Mouse (Mus musculus) kidney, embryonic 16.5 days (tissue): ENCODE results near the gene Aunip. TPM values are rescaled to one million over a fixed set of nuclear protein-coding genes. Genes with fewer than 3 reads are reported as not detected.

ENCODE experiments used
- ATAC-seq: fragments of 200-750 bp; cut with Nextera tagmentation; 2 replicates; pipeline ENCODE4 v1.8.0; 2017; ENCODE audit warnings: moderate TSS enrichment; ENCODE audit not compliant: low FRiP score, low TSS enrichment
- H3K27ac ChIP-seq: fragments of 300-500 bp; sonication (generic); 2 replicates; pipeline ENCODE4 v1.5.1; 2014; ENCODE audit warnings: low read length
- H3K27me3 ChIP-seq: fragments of 300-500 bp; sonication (generic); 2 replicates; pipeline ENCODE4 v1.6.1; 2014; ENCODE audit warnings: low read length, control low read depth, mixed read lengths; ENCODE audit not compliant: insufficient read depth
- H3K36me3 ChIP-seq: fragments of 300-500 bp; sonication (generic); 2 replicates; pipeline ENCODE4 v1.6.1; 2014; ENCODE audit warnings: low read length, control low read depth, mixed read lengths; ENCODE audit not compliant: insufficient read depth
- H3K4me1 ChIP-seq: fragments of 300-500 bp; sonication (generic); 2 replicates; pipeline ENCODE4 v1.6.1; 2014; ENCODE audit warnings: low read length, control low read depth, mixed read lengths; ENCODE audit not compliant: insufficient read depth
- H3K4me2 ChIP-seq: fragments of 300-500 bp; sonication (generic); replicated peaks from 2 replicates; pipeline ENCODE4 v1.6.1; 2014; ENCODE audit warnings: low read depth, low read length
- H3K4me3 ChIP-seq: fragments of 300-500 bp; sonication (generic); 2 replicates; pipeline ENCODE4 v1.5.1; 2014; ENCODE audit warnings: mild to moderate bottlenecking, low read length
- H3K9ac ChIP-seq: fragments of 300-500 bp; sonication (generic); replicated peaks from 2 replicates; pipeline ENCODE4 v1.6.1; 2014; ENCODE audit warnings: low read length
- H3K9me3 ChIP-seq: fragments of 300-500 bp; sonication (generic); 2 replicates; pipeline ENCODE4 v1.6.1; 2016; ENCODE audit warnings: low read length, control low read depth
- WGBS: fragments of 180-500 bp; shearing (Covaris S2); extraction: QIAGEN DNeasy Blood & Tissue Kit; methylation state at CpG from one replicate; pipeline ENCODE4 v1.1.7; 2014; 5-methylcytosine and 5-hydroxymethylcytosine counted together
- polyA plus RNA-seq: library from polyadenylated mRNA; unstranded; fragments of >200 nt; fragmentation: Nextera tagmentation; extraction: Ambion mirVana; gene quantifications from 2 replicates; pipeline ENCODE4 v1.2.1, GENCODE M21; 2015

Aunip gene
- polyA plus RNA-seq, 1 experiment from 2014 or later = 16.3 TPM

GRCm38 (mm10) chr4:134543261-134543660 lies 32.5 kb downstream of the Aunip start:
- Histone ChIP-seq H3K4me3 (no peak overlapping the region), H3K4me1 (peaks cover 13% of the 10 kb centered on the region), H3K9me3 (no peaks in the 10 kb centered on the region), H3K9ac (no peak overlapping the region), H3K4me2 (no peak overlapping the region), H3K27me3 (no peaks in the 10 kb centered on the region), H3K36me3 (peaks cover 60% of the 10 kb centered on the region), H3K27ac (no peak overlapping the region)
- peak; percentile 65 for ATAC-seq
- WGBS = 4% methylated on average over 5 of the region's 5 CpGs

GRCm38 (mm10) chr4:134546814-134547705 lies 36.3 kb downstream of the Aunip start:
- ATAC-seq = no peak
- Histone ChIP-seq H3K36me3 (peaks cover 47% of the 10 kb centered on the region), H3K27me3 (no peaks in the 10 kb centered on the region), H3K4me2 (no peak overlapping the region), H3K9ac (no peak overlapping the region), H3K9me3 (peaks cover 10% of the 10 kb centered on the region; the same call in 1 of the 2 replicates), H3K27ac (0 out of 2 replicates have a peak overlapping the region, but pooled peaks have one; percentile 6), H3K4me1 (peaks cover 23% of the 10 kb centered on the region), H3K4me3 (no peak overlapping the region)
- 52% methylated on average over 9 of the region's 9 CpGs for WGBS

DNA sequence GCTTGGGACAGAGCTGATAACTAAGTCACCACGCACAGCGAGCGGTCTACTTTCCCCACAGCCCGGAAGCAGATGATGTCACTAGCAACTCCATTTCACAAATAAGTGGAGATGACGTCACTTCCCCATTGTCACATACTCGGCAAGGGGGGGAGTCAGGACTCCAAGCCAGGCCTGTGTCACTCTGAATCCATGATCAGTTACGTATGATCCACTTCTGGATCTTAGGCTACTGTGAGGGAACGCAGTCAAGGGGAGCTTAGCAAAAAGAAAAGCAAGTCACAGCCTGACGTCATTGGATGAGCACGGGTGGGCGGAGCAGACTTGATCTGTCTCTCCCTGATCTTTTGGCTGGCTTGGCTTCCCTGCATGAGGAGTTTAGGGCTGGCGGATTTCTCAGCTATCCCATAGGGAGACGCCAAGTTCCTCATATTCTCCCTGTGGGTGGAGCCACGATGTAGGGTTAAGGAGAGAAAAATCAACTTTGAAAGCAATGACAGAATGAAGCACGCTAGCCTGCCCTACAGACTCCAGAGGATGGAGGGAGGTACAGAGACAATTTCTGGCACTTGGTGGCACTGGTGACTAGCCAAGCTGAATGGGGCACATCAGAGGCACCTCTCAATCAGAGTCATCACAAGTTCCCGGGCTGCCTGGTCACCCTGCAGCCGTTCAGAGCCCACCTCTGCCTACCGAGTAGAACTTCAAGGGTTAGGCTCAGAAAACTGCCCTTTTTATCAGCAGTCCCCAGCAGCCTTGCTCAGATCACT lies 37.6 kb downstream of the Aunip start:
- H3K9ac ChIP-seq = no peak overlapping the region

DNA sequence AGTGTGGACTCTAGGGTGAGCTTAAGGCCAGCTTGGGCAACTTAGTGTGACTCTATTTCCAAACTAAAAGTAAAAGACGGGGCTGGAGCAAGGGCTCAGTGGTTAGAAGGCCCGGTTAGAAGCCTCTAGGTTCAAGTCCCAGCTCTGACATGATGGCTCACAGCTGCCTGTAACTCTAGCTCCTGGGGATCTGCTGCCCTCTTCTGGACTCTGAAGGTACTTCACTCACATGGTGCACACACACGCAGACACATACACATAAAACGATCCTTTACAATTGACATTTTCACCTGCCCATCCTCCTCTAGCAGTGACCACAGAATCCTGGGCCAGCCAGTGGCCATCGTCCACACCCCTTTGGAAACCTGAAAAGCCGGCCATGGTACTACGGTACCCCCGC lies 39.1 kb downstream of the Aunip start:
- peaks cover 27% of the 10 kb centered on the region for H3K4me1 ChIP-seq
- no peak for ATAC-seq
- peaks cover 29% of the 10 kb centered on the region for H3K36me3 ChIP-seq
- WGBS = 99% methylated on average over 8 of the region's 8 CpGs
- no peak overlapping the region for H3K4me2 ChIP-seq
- H3K4me3 ChIP-seq = no peak overlapping the region
- peaks cover 10% of the 10 kb centered on the region; the same call in 1 of the 2 replicates for H3K9me3 ChIP-seq
- H3K9ac ChIP-seq = no peak overlapping the region
- no peaks in the 10 kb centered on the region for H3K27me3 ChIP-seq
- H3K27ac ChIP-seq = no peak overlapping the region

More for the DNA sequence above, 37.6 kb downstream of the Aunip start:
- no peak for ATAC-seq
- H3K36me3 ChIP-seq = peaks cover 37% of the 10 kb centered on the region
- peaks cover 27% of the 10 kb centered on the region for H3K4me1 ChIP-seq
- no peak overlapping the region for H3K27ac ChIP-seq
- H3K27me3 ChIP-seq = no peaks in the 10 kb centered on the region
- no peak overlapping the region for H3K4me3 ChIP-seq
- peaks cover 10% of the 10 kb centered on the region; the same call in 1 of the 2 replicates for H3K9me3 ChIP-seq
- H3K4me2 ChIP-seq = no peak overlapping the region
- WGBS = 61% methylated on average over 18 of the region's 18 CpGs

DNA sequence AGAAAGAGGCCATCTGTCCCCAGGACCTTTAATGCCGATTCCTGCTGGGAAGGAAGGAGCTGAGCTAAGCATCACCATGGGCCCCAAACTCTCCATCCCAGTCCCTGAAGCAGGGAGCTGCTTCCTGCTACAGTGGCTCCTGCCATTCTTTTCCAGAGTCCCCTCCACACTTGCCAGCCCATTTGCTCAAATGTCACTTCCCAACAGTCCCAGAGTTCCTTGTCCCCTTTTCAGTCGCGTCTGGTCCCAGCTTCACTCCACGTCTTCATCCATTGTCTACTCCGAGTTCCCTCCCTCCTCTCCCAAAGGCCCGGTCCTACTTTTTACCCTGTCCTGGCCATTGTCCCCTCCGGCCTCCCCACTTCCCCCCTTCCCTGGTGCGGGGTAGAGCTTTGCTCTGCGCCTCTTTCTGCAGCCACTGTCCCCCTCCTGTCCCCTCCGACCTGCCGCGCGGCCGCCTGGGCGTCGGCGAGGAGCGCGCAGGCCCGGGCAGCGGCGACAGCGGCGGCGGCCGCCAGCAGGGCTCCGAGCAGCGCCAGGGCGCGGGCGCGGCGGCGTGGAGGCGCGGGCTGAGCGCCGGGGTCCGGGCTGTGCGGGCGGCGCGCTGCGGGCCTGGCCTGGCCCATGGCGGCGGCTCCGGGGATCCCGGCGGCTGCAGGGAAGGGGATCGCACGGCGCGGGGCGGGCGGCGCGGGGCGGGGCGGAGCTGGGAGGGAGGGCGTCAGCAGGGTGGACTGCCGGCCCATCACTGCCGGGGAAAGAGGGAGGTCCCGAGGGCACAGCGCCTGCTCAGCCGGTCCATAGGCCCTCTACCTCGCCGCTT lies 40.9 kb downstream of the Aunip start, which contains the start of gene Selenon:
Gene Selenon, minus strand, starts transcription at position 673 of the 823 bp plus-strand sequence.
- Histone ChIP-seq H3K9me3 (peaks cover 10% of the 10 kb centered on the region; the same call in 1 of the 2 replicates), H3K4me1 (peaks cover 27% of the 10 kb centered on the region), H3K4me2 (peak within 1 kb of the TSS; percentile 75), H3K27ac (peak within 1 kb of the TSS; percentile 86), H3K4me3 (peak within 1 kb of the TSS; percentile 80), H3K27me3 (no peaks in the 10 kb centered on the region), H3K9ac (peak within 1 kb of the TSS; percentile 98), H3K36me3 (peaks cover 24% of the 10 kb centered on the region)
- peak; percentile 94 for ATAC-seq
- WGBS = under 1% methylated on average over 48 of the region's 67 CpGs

GRCm38 (mm10) chr4:134553631-134554030 lies 42.8 kb downstream of the Aunip start:
- 77% methylated on average over 1 of the region's 1 CpGs for WGBS
- no peak for ATAC-seq
- H3K27me3 ChIP-seq = no peaks in the 10 kb centered on the region

GRCm38 (mm10) chr4:134555956-134556580 lies 45.3 kb downstream of the Aunip start:
- Histone ChIP-seq H3K27ac (no peak overlapping the region), H3K4me2 (no peak overlapping the region), H3K9me3 (no peaks in the 10 kb centered on the region), H3K4me3 (no peak overlapping the region), H3K9ac (no peak overlapping the region), H3K36me3 (no peaks in the 10 kb centered on the region), H3K4me1 (peaks cover 14% of the 10 kb centered on the region), H3K27me3 (no peaks in the 10 kb centered on the region)
- ATAC-seq = no peak
- WGBS = 54% methylated on average over 8 of the region's 8 CpGs

More at GRCm38 (mm10) chr4:134553631-134554030, 42.8 kb downstream of the Aunip start:
- Histone ChIP-seq H3K4me3 (no peak overlapping the region), H3K27ac (no peak overlapping the region), H3K4me2 (no peak overlapping the region), H3K36me3 (peaks cover 15% of the 10 kb centered on the region), H3K4me1 (peaks cover 19% of the 10 kb centered on the region), H3K9ac (no peak overlapping the region), H3K9me3 (peaks cover 10% of the 10 kb centered on the region; the same call in 1 of the 2 replicates)

DNA sequence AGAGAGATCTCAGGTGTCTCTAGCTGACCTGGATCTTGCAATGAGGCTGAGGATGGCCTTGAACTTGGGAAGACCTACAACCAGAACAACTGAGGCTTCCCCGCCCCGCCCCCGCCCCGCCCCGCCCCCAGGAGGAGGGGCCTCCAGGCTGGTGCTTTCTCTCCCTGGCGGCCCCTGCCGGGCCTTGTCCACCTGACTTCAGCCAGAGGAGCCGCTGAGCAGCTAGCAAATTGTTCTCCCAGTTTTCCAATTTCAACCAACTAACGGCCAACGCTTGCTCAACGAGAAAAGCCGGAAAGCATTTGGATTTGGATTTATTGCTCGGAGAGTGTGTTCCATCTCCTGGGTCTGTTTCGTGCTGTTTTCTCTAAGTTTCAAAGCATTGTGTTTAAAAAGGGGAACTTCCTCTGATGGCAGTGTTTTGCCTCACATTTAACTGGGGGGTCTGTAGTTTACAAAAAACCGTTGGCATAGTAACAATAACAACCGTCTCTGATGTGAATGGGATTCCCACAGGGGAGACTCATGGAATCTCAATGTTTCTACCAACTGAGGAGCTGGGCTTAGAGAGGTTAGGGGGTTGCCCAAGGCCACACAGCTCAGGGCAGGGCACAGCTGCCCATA lies 46.9 kb downstream of the Aunip start:
- 15% methylated on average over 16 of the region's 16 CpGs for WGBS
- H3K9ac ChIP-seq = no peak overlapping the region
- H3K36me3 ChIP-seq = no peaks in the 10 kb centered on the region
- H3K9me3 ChIP-seq = no peaks in the 10 kb centered on the region
- peaks cover 5% of the 10 kb centered on the region; the same call in 1 of the 2 replicates for H3K4me1 ChIP-seq
- no peak; the same call in 1 of the 2 replicates for ATAC-seq
- H3K4me3 ChIP-seq = no peak overlapping the region
- H3K27me3 ChIP-seq = no peaks in the 10 kb centered on the region
- H3K4me2 ChIP-seq = no peak overlapping the region
- peak overlapping the region; percentile 18; the same call in 1 of the 2 replicates for H3K27ac ChIP-seq
